Mouse (Mus musculus): Measurements from ENCODE around the gene Gm5890. TPM values are rescaled to one million over a fixed set of nuclear protein-coding genes. Genes with fewer than 3 reads are reported as not detected.
"Not testable (repeated sequence)": the region's sequence is repeated elsewhere in the genome, so short reads cannot be mapped to it uniquely, and the experiment has no call there.

Gm5890 gene
- not detected in 2 replicates for polyA plus RNA-seq (2015; fragmentation: Nextera tagmentation; extraction: Ambion mirVana)

DNA sequence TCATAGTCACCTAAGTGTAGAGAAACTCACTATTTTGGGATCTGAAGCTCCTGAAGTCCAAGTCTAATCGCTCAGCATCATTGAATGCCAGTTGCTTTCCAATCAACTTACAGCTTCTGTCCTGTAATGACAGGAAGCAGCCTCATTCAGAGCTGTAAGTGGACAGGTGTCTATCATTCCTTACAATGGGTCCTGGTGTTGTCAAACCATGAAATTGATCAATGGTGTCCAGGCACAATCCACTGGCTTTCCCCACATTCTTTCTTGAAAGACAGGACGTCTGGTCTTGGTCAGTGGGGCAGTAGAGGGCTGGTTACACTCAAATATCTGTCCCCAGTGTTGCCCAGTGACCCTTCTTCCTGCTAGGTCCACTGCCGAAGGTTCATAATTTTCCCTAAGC, at the start of gene Gm5890:
Gm5890 (minus strand) TSS at position 101 of the 400 bp plus-strand sequence.
- H3K9me3 ChIP-seq; H3K27ac ChIP-seq; H3K4me3 ChIP-seq; H3K4me1 ChIP-seq (replicated peaks); H3K9ac ChIP-seq; H3K36me3 ChIP-seq; ATAC-seq (ENCODE audit: low FRiP score); H3K4me2 ChIP-seq; H3K27me3 ChIP-seq: not testable (repeated sequence)
- no CpG with 5 or more reads among the region's 3 CpGs for WGBS

DNA sequence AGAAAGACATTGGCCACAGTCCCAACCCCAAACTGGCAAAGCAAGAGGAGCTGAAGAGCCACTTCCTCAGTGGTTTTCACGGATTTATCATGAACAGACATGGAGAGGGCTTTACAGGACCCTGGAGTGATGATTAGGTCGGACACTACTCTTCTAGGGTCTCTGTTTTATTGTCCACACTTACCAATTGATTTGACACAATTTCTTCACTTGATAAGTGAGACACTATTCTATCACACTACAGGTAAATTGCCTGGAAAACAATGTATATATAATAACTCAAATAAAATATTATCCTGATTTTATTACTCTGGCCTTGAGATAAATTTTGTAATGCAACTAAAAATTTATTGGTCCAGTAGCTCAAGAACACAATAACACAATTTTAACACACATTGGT, 28.9 kb downstream of the Gm5890 start, which contains the start of gene Gm4498:
Gm4498 (minus strand) TSS at position 101 of the 400 bp plus-strand sequence.
- H3K4me2 ChIP-seq; H3K9me3 ChIP-seq; H3K27me3 ChIP-seq; H3K27ac ChIP-seq; H3K4me3 ChIP-seq; H3K36me3 ChIP-seq; ATAC-seq (ENCODE audit: low FRiP score); H3K9ac ChIP-seq; H3K4me1 ChIP-seq (replicated peaks): not testable (repeated sequence)
- no CpG with 5 or more reads among the region's 2 CpGs for WGBS

Other genes with a start within 250 kb of the Gm5890 start
- not detected in 2 replicates for gene Vmn1r91, start 163.2 kb downstream of the Gm5890 start, polyA plus RNA-seq (2015; fragmentation: Nextera tagmentation; extraction: Ambion mirVana)
- not detected in 2 replicates for gene Gm16442, start 140.3 kb downstream of the Gm5890 start, polyA plus RNA-seq (2015; fragmentation: Nextera tagmentation; extraction: Ambion mirVana)
- gene Vmn1r93, start 123.7 kb downstream of the Gm5890 start, polyA plus RNA-seq (2015; fragmentation: Nextera tagmentation; extraction: Ambion mirVana), result not detected in 2 replicates
- gene Vmn1r94, start 94.5 kb downstream of the Gm5890 start, polyA plus RNA-seq (2015; fragmentation: Nextera tagmentation; extraction: Ambion mirVana), result not detected in 2 replicates
- not detected in 2 replicates for gene Vmn1r95, start 69.1 kb downstream of the Gm5890 start, polyA plus RNA-seq (2015; fragmentation: Nextera tagmentation; extraction: Ambion mirVana)
- gene Gm6164, start 57.2 kb downstream of the Gm5890 start, polyA plus RNA-seq (2015; fragmentation: Nextera tagmentation; extraction: Ambion mirVana), result not detected in 2 replicates
- gene Gm4498, start 29.0 kb downstream of the Gm5890 start, polyA plus RNA-seq (2015; fragmentation: Nextera tagmentation; extraction: Ambion mirVana), result not detected in 2 replicates
- gene Gm4133, start 71.2 kb upstream of the Gm5890 start, polyA plus RNA-seq (2015; fragmentation: Nextera tagmentation; extraction: Ambion mirVana), result not detected in 2 replicates
- not detected in 2 replicates for gene Gm5728, start 112.6 kb upstream of the Gm5890 start, polyA plus RNA-seq (2015; fragmentation: Nextera tagmentation; extraction: Ambion mirVana)
- gene Vmn1r100, start 155.1 kb upstream of the Gm5890 start, polyA plus RNA-seq (2015; fragmentation: Nextera tagmentation; extraction: Ambion mirVana), result not detected in 2 replicates
- not detected in 2 replicates for gene Vmn1r101, start 179.8 kb upstream of the Gm5890 start, polyA plus RNA-seq (2015; fragmentation: Nextera tagmentation; extraction: Ambion mirVana)
- gene Gm10670, start 212.1 kb upstream of the Gm5890 start, polyA plus RNA-seq (2015; fragmentation: Nextera tagmentation; extraction: Ambion mirVana), result not detected in 2 replicates
- gene Vmn1r103, start 247.7 kb upstream of the Gm5890 start, polyA plus RNA-seq (2015; fragmentation: Nextera tagmentation; extraction: Ambion mirVana), result not detected in 2 replicates

Measured in hindbrain, embryonic 13.5 days (tissue).